Mouse (Mus musculus) urinary bladder, postnatal 36 days (tissue): ENCODE results near the gene Ndufv1.

Source experiments
- DNase-seq, 2 experiments: peaks; one replicate each; pipeline ENCODE4 v3.0.0; 2022; ENCODE audit warnings: low spot score in 2 of 2, mixed read lengths in 1 of 2

The Ndufv1 gene

DNA sequence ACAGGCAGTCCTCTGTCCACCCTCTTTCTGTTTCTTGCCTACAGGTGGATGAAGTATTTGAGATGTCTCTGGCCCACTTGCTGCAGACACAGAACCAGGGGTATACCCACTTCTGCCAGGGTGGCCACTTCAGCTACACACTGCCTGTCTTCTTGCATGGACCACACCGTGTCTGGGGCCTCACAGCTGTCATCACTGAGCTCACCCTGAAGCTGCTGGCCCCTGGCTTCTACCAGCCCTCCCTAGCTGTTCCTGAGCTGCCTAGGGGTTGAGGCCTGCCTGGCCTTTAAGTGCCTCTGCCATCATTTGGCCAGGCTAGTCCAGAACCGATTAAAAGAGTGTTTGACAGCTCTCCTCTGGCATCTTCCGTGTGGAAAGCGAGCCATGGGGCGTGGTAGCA, 10.9 kb downstream of the Ndufv1 start:
- no peak for DNase-seq

DNA sequence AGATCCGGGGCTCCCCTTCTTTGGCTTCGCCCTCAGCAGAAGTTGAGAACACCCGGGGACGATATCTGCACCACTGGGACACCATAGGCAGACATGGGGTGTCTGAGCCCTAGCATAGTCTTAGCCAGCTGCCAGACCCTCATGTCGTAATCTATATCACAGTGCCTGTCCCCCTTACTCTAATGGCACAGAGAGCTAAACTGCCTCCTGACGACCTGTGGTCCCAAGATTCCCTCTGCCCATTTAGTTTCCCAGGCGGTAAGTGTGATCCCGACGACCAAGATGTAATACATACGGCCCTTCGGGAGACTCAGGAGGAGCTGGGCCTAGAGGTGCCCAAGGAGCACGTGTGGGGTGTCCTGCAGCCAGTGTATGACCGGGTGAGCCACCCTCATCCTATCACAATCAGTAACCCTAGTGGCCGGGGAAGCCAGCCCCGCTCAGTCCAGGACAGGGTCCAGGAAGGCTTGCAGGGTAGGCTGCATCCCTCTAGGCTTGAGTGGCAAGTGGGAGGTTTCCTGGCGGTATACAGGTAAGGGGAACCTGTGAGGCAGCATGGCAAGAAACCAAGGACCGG, 11.6 kb downstream of the Ndufv1 start:
- no peak for DNase-seq

DNA sequence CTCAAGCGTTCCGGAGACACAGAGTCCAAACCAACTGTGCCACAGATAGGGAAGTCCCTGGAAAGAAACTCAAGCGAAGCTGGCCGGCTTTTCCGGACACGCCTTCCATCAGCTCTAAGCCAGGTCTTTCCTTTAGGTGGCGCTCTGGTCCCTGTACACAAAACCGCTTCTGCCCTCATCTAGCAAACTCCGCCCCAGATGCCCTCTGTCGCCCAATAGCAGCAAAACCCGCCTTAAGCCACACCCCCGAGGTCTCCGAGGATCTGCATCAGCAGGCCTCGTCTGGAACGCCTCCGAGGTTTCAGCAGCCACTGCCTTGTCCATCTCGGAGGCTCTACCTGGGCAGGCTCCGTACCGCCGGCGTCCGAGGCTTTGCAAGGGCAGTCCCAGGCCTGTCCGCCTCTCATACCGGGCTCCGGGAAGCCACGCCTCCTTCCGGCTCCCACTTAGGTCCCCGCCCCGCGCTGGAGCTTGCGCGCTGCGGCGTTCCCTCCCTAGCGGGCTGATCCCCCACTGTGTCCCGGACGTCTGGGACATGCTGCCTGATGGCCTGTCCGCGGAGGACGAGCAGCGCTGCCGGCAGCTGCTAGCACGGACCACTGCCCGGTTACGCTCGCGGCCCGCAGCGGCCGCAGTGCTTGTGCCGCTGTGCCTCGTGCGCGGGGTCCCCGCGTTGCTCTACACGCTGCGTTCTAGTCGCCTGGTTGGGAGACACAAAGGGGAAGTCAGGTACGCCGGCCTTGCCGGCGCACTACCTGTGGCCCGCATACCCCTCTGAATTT, 12.3 kb downstream of the Ndufv1 start, which contains the start of the genes Nudt8 and Gm49405:
Nudt8 (plus strand) TSS at position 462 of the 782 bp plus-strand sequence.
Gm49405 (plus strand) TSS at position 508 of the 782 bp plus-strand sequence.
- peak; percentile 95 to 97 for DNase-seq

DNA sequence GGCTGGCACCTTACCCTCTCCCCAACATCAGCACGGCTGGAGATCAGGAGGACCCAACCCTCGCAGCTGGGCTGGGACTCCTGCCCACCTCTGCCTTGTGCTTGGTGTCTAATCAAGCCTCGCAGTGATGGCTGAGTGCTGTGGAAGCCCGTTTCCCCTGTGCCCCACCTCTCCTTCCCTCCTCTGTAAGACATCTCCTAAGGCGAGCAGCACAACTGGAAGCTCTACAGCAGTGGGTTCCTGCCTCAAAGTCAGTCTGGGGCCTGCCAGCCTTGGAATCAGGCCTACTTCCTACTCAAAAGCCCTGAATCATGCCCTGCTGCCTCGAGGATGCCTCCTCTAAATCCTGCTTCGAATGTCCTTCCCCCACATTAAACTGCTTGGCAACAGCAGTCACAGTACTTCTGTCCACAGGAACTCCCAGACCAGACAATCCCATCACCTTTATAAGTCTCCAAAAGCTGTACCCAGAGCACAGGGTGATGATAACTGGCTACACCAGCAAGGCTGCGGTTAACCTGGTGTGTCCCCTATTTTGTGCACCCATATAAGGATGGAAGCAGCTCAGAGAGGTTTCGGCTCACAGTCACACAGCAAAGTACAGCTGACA, 13.4 kb downstream of the Ndufv1 start:
- DNase-seq = no peak

DNA sequence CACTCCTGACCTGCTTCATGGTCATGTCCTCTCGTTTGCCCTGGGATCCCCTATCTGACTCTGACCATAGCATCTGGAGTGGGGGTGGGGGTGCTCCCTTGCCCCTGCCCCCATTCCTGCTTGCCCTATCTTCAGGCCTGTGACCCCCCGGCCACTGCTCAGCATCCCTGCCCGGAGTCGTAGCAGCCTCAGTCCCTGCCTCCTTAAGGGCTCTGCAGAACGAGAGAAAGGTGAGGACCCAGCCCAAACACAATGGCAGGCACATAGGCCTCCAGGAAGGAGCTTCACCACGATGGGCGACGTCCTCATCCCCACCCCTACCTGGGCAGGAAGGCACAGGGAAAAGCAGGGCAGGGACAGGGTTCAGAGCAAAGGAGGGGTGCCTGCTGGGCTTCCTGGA, 14.3 kb downstream of the Ndufv1 start:
- no peak for DNase-seq

DNA sequence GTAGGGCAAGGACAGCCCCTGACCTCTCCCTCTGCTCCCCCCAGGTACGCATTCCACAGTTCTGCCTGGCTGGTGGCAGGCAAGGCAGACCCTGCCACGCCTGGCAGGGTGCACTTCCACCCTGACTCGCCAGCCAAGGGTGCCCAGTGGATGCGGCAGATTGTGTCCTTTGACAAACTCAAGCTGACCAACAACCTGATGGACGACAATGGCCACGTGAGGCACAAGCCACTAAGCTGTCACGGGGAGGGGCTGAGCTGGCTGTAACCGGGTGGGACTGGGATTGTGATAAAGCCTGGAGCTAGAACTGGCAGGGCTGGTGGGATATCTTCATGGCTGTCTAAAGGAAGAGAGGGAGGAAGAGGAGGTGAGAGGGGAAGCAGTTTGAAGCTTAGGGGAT, 15.4 kb downstream of the Ndufv1 start:
- no peak for DNase-seq

DNA sequence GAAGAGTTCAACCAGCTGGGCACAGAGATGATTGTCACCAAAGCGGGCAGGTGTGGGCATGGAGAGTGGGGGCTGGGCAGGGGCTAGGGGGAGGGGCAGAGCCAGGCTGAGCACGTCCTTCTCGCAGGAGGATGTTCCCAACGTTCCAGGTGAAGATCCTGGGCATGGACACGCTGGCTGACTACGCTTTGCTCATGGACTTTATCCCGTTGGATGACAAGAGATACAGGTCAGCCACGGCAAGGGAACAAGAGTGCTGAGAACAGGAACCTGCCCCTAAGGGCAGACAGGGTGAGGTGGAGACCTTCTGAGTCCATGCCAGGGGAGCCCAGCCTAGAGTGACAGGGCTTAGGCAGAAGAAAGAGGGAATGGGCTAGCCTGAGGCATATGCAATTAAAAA, 15.9 kb downstream of the Ndufv1 start:
- DNase-seq = no peak

DNA sequence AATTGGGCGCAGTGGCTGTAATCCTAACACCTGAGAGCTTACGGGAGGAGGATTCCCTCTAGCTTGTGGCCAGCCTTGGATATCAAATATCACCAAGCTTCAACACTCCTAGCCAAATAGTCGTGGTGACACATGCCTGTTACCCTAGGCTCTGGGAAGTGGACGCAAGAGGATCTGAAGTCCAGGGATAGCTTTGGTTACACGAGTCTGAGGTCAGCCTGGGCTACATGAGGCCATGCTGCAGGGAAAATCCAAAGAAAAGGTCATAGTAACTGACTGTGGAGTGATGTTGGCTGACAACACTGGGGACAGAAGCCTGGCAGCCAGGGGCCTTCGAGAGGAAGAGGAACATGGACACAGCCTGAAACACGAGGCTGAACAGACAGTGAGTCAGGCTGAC, 16.5 kb downstream of the Ndufv1 start:
- no peak for DNase-seq

DNA sequence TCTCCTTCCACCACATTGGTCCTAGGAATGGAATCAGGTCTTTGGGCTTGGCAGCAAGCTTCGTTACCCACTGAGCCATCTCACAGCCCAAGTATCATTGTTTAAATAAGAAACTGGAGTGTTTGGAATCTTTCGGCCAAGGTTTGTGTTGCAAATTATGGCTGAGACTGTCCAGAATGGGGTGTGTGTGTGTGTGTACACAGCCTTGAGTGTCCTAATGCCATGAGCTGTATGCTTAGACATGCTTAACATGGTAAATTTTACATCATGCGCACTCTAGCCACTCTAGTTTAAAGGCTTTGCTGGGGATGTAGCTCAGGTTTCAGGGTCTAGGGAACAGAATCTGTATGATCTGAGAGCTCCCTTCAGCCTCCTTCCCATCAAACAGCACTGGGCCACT, 17.1 kb downstream of the Ndufv1 start:
- no peak for DNase-seq

DNA sequence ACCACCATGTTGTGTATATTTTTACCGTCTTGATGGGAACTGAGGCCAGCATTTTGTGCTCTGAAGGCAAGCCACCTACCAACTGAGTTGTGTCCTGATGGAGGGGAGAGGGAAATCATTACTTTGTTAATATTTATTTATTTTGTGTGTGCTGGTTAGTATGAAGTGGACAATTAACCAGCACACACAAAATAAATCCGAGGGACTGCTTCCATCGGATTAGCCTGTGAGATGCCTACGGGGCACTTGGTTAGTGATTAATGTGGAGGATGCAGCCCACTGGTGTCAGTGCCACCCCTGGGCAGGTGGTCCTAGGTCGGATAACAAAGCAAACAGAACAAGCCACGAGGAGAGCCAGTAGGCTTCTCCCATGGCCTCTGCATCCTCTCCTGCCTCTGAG, 17.7 kb downstream of the Ndufv1 start:
- no peak for DNase-seq

DNA sequence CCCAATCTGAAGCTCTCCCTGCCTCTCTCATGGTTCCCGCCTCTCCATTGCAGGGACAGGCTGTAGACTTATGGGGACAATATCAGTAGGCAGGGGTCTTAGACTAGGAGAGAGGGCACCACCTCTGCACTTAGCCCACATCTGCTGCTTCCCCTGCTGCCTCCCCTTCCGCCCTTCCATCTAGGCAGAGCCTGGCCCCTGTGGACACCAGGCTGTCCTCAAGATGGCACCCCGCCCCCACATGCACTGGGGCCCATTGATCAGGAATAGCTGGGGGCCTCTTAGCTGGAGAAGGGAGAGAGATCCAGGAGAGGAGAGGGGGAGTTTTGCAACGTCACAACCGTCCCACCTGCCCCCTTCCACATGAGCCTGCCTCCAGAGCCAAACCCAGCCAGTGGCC, 20.2 kb downstream of the Ndufv1 start, which contains the start of gene Tbx10:
Tbx10 (plus strand) TSS at position 337 of the 400 bp plus-strand sequence.
- no peak for DNase-seq

DNA sequence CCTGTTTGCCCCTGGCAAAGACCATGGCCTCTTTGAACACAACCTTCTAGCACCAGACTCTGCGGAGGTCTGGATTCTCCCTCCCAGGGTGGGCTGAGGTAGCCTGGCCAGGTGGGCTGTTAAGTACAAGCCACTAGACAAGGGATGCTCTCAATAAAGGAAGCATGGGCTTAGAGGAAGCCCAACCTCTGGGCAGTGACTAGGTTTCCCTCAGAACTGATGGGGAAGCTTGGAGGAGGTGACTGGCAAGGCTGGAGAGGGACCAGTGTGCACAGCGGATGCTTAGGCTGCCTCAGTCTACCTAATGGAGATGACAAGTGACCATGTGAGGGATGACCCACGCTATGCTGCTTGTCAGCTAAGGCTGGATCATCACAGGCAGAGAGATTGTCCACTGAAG, 20.6 kb downstream of the Ndufv1 start:
- DNase-seq = no peak

DNA sequence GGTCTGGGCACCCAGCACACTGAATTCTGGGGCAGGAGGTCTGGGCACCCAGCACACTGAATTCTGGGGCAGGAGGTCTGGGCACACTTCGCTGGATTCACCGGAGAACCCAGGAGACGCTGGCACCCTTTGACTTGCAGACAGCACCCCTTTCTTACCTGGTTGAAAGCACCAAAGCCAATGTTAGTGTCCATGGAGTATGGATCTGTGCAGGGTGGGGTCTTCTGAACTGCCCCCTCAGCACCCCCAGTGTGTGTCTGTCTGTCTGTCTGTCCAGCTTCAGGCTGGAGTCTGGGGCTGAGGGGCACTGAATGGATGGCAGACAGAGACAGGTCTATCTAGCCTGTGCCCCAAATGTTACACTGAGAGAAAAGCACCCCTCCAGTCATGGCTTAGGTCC, 21.0 kb downstream of the Ndufv1 start:
- DNase-seq = no peak

DNA sequence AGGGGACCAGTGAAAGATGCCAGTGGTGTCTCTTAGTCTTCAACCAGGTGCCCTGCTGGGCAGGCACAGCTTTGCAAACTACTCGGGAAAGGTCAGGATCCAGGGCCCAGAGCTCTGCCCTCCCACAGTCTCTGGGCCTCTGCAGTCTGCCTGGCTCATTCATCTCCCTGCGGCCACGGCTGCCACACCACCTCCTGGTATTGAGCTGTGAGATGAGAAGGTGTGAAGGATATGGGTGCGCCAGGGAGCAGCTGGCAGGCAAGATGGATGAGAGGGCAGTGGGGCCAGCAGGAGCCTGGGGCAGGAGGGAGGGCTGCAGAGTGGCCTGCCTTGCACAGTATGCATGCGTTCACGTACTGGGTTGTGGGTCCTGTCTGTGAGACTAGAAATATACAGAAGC, 21.8 kb downstream of the Ndufv1 start:
- no peak for DNase-seq

DNA sequence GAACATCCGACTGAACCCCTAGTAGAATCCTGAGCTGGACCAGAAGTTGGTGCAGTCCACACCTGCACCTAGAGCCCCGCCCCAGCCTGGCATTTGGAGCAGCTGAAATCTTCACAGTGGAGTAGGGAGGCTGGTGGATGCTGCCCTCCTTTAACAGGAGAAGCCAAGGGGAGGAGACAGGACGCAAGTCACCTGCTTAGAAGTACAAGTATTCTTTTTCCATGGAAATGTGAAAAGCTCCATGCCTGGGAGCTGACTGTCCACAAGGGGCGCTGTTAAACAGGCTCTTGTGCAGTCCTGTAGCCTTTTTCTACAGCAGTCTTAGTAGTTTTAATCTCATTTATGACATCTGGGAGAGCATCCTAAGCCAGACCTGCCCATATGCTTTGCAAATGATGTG, 23.9 kb downstream of the Ndufv1 start:
- DNase-seq = no peak

DNA sequence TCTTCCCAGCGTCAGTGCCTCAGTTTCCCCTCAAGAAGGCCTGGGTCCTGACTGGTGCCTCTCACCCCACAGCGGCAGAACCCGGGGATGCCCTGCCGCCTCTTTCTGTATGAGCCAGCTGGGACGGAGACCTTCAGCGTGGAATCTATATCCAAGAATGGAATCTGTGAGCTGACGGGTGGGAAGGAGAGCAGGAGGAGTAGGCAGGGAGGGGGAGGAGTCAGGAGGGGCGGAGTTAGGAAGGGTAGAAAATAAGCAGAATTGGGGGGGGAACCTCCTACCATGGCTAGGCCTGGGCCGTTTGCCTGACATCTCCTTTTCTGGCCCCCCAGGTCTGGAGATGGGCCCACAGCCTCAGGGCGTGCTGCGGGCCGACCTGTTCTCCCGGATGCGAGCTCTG, 24.5 kb downstream of the Ndufv1 start:
- DNase-seq = no peak

DNA sequence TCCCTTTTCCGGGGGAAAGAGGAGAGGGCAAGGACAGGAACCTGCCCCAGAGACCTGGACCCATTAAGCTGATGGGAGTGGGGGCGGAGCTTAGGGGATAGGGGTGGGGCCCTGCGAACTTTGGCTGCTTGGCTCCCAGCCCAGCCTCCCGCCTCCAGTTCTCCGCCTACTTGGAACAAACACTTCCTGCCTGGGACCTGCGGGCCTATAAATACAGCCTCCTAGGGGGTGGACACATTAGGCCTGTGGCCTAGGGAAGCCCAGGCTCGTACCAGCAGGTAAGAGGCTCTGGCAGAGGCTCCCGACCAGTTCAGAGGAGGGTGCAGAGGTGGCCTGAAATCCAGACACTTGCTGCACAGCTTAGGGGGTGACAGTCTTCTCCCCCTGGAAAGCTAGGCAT, 26.3 kb downstream of the Ndufv1 start, which contains the start of gene Acy3:
Acy3 (plus strand) TSS at position 237 of the 400 bp plus-strand sequence.
- DNase-seq = peak; percentile 52 to 86

DNA sequence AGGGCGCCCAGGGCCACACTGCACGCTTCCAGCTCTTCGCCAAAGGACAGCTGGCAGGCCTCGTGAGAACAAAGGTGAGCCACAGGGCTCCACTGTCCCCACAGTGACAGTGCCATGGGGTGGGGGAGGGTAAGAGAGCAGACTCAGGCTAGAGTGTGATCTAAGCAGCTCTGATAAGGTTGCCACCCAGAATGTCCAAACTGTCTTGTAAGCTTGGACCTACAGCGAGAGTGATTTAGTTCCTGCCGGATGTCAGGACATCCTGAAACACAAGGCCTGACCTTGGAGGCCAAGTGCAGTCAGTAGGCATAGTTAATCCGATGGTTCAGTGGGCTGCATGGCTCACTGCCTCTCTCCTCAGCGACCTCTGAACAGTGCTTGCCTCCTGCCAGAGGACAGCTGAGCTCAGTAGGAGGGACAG, 27.3 kb downstream of the Ndufv1 start:
- DNase-seq = no peak

DNA sequence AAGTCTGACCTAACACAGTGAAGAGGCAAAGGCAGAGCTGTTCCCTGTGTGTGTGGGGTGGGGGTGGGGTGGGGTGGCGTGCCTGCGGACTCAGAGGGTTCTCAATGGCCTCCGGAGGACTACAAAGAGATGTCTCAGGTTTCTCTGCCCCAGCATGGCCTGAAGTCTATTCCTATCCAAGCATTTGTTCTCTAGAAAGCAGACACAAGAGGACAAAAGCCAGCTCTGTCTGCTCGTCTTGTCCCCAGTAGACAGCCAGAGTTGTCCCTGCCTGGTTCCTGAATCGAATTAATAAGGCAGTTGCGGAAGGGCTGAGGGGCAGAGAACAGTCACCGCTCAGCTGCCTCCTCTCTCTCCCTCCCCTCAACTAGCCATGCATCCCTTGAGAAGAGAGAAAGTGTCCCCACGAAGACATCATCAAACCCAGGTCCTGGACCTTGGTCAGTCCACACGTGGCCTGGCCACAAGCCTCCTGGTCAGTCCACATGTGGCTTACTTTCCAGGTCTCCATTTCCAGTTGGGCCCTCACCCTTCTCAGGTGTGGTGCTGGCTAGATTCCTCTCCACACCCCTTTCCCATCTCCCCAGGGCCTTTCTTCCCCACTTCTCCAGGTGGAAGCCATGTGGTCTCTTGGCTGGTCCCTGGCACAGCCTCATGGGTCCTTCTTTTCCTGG, 28.9 kb downstream of the Ndufv1 start:
- no peak for DNase-seq

DNA sequence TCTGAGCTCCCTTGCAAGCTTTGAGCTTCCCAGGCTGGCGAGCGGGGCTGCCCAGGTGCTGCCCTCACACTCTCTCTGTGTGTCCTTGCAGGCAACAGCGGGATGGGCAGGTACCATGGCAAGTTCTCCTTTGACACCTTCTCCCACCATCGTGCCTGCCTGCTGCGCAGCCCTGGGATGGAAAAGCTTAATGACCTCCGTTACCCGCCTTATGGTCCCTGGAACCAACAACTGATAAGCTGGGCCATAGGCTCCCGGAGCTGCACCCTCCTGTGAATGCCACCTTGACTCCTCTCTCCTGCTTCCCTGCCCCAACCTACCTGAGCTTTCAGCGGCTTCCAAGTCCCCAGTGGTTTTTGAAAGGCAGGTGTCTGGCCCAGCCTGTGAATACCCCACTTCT, 31.7 kb downstream of the Ndufv1 start:
- no peak for DNase-seq

DNA sequence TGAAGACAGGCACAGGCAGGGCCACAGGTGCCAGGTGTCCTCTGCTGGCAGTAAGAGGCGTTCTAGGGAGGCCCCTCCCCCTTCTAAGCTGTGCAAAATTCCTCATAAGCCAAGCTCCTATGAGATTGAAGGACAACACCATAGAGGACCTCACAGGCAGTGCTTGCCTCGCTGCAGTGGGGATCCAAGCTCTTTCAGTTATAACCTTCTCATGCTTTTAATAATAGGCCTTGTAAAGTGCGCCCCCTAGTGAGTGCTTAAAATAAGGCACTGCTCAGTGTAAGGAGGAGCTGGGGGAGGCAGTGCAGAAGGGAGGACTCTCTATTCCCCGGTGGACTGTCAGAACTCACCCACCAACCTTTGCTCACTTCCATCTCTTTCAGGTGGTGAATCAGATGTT, 32.3 kb downstream of the Ndufv1 start:
- DNase-seq = peak; percentile 58 to 77

DNA sequence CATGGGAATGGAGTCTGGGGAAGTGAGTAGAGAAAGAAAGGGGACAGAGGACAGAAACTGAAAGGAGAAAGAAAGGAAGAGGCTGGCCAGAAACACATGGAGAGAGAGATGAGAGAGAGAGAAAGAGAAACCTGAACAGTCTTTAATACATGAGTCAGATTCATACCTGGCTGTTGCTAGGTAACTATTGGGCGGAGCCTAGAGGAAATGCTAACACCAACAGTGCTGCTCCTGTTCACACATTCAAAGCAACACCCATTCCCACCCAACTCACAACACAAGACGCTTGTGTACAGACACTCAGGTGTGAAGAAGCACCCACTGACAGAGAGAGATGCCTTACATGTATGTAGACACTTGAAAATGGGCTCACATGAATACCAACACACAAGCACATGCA, 36.7 kb downstream of the Ndufv1 start:
- no peak for DNase-seq
